Mouse (Mus musculus) liver, postnatal 0 days (tissue): ENCODE results near the gene Cd22. TPM values are rescaled to one million over a fixed set of nuclear protein-coding genes. Genes with fewer than 3 reads are reported as not detected.
"Not testable (repeated sequence)": the region's sequence is repeated elsewhere in the genome, so short reads cannot be mapped to it uniquely, and the experiment has no call there.

Experiments used
- ATAC-seq: fragments of 200-750 bp; cut with Nextera tagmentation; 2 replicates; pipeline ENCODE4 v1.8.0; 2017; ENCODE audit warnings: mild to moderate bottlenecking, moderate library complexity
- DNase-seq: peaks from one replicate; pipeline ENCODE4 v3.0.0-alpha.2; 2016
- H3K27ac ChIP-seq: fragments of 300-500 bp; sonication (generic); 2 replicates; pipeline ENCODE4 v1.5.1; 2014; ENCODE audit warnings: antibody characterized with exemption, moderate library complexity, mild to moderate bottlenecking, low read depth
- H3K27me3 ChIP-seq: fragments of 300-500 bp; sonication (generic); 2 replicates; pipeline ENCODE4 v1.6.1; 2014; ENCODE audit warnings: low read length, control low read depth, mixed read lengths; ENCODE audit not compliant: insufficient read depth
- H3K36me3 ChIP-seq: fragments of 300-500 bp; sonication (generic); replicated peaks from 2 replicates; pipeline ENCODE4 v1.6.1; 2014; ENCODE audit warnings: mild to moderate bottlenecking, control low read depth, low read length, moderate library complexity, mixed read lengths; ENCODE audit not compliant: insufficient read depth
- H3K4me1 ChIP-seq: fragments of 300-500 bp; sonication (generic); 2 replicates; pipeline ENCODE4 v1.6.1; 2014; ENCODE audit warnings: antibody characterized with exemption, mild to moderate bottlenecking, control low read depth; ENCODE audit not compliant: insufficient read depth
- H3K4me2 ChIP-seq: fragments of 300-500 bp; sonication (generic); 2 replicates; pipeline ENCODE4 v1.6.1; 2014; ENCODE audit warnings: low read depth, mild to moderate bottlenecking, low read length, moderate library complexity, mixed read lengths
- H3K4me3 ChIP-seq: fragments of 300-500 bp; sonication (generic); 2 replicates; pipeline ENCODE4 v1.5.1; 2014; ENCODE audit warnings: low read depth, low read length
- H3K9ac ChIP-seq: fragments of 300-500 bp; sonication (generic); replicated peaks from 2 replicates; pipeline ENCODE4 v1.6.1; 2014; ENCODE audit warnings: mild to moderate bottlenecking, moderate library complexity
- H3K9me3 ChIP-seq: fragments of 300-500 bp; sonication (generic); 2 replicates; pipeline ENCODE4 v1.6.1; 2016; ENCODE audit warnings: mild to moderate bottlenecking, control low read depth, low read length, mixed read lengths
- CTCF ChIP-seq: sonication (generic); IDR thresholded peaks from 2 replicates; pipeline ENCODE4 v1.5.1; 2016; ENCODE audit warnings: antibody characterized with exemption, low read depth
- EP300 ChIP-seq: IDR thresholded peaks from 2 replicates; pipeline ENCODE4 v1.6.1; 2016; ENCODE audit warnings: antibody characterized with exemption, low read depth, mild to moderate bottlenecking
- WGBS: fragments of 180-500 bp; shearing (Covaris S2); extraction: QIAGEN DNeasy Blood & Tissue Kit; methylation state at CpG from one replicate; pipeline ENCODE4 v1.1.7; 2014; ENCODE audit not compliant: insufficient replicate concordance; 5-methylcytosine and 5-hydroxymethylcytosine counted together
- polyA plus RNA-seq: library from polyadenylated mRNA; unstranded; fragments of >200 nt; fragmentation: Nextera tagmentation; extraction: Ambion mirVana; gene quantifications from 2 replicates; pipeline ENCODE4 v1.2.1, GENCODE M21; 2015

The Cd22 gene
- polyA plus RNA-seq, 1 experiment from 2014 or later, result 1.5 TPM

- Histone ChIP-seq H3K4me2 (no peak overlapping the region), H3K36me3 (no peaks in the 10 kb centered on the region), H3K4me1 (peaks cover 12% of the 10 kb centered on the region), H3K9me3 (no peaks in the 10 kb centered on the region), H3K27ac (no peak overlapping the region), H3K4me3 (no peak overlapping the region), H3K9ac (no peak overlapping the region), H3K27me3 (no peaks in the 10 kb centered on the region)
- DNase-seq, result no peak
- TF ChIP-seq CTCF (no peak), EP300 (no peak)
- ATAC-seq, result no peak
- WGBS, result 54% methylated on average over 7 of the region's 7 CpGs
These were observed 35.4 kb downstream of the Cd22 start for GRCm38 (mm10) chr7:30844676-30845297.

- Histone ChIP-seq H3K27ac (no peak overlapping the region; the same call in 1 of the 2 replicates), H3K4me2 (no peak overlapping the region), H3K36me3 (no peaks in the 10 kb centered on the region), H3K9ac (no peak overlapping the region), H3K4me3 (no peak overlapping the region), H3K9me3 (no peaks in the 10 kb centered on the region), H3K4me1 (peaks cover 12% of the 10 kb centered on the region), H3K27me3 (no peaks in the 10 kb centered on the region)
- DNase-seq (no peak), ATAC-seq (no peak)
- 29% methylated on average over 5 of the region's 5 CpGs for WGBS
- no peak for TF ChIP-seq EP300
These were observed 38.0 kb downstream of the Cd22 start for GRCm38 (mm10) chr7:30842092-30842491.

GRCm38 (mm10) chr7:30841379-30841778 lies 38.8 kb downstream of the Cd22 start:
- DNase-seq (no peak), ATAC-seq (no peak)
- no peak overlapping the region for H3K4me3 ChIP-seq
- no peaks in the 10 kb centered on the region for H3K27me3 ChIP-seq
- WGBS, result 64% methylated on average over 4 of the region's 4 CpGs
- peaks cover 12% of the 10 kb centered on the region for H3K4me1 ChIP-seq
- no peaks in the 10 kb centered on the region for H3K36me3 ChIP-seq
- H3K9me3 ChIP-seq, result no peaks in the 10 kb centered on the region
- no peak for TF ChIP-seq EP300
- no peak for TF ChIP-seq CTCF
- no peak overlapping the region for H3K27ac ChIP-seq
- no peak overlapping the region for H3K4me2 ChIP-seq
- no peak overlapping the region for H3K9ac ChIP-seq

- H3K27ac ChIP-seq, result no peak overlapping the region
- H3K4me2 ChIP-seq, result no peak overlapping the region
- no peaks in the 10 kb centered on the region for H3K9me3 ChIP-seq
- H3K4me1 ChIP-seq, result peaks cover 12% of the 10 kb centered on the region
- DNase-seq, result no peak
- no peak overlapping the region for H3K9ac ChIP-seq
- WGBS, result 71% methylated on average over 3 of the region's 3 CpGs
- H3K4me3 ChIP-seq, result no peak overlapping the region
- ATAC-seq, result no peak
- TF ChIP-seq CTCF, result no peak
- TF ChIP-seq EP300, result no peak
- H3K27me3 ChIP-seq, result no peaks in the 10 kb centered on the region
- H3K36me3 ChIP-seq, result no peaks in the 10 kb centered on the region
These were observed 39.8 kb downstream of the Cd22 start for GRCm38 (mm10) chr7:30840306-30840705.

GRCm38 (mm10) chr7:30837277-30837676 lies 42.9 kb downstream of the Cd22 start:
- no peak overlapping the region for H3K4me2 ChIP-seq
- ATAC-seq, result peak; percentile 50; the same call in 1 of the 2 replicates
- H3K9ac ChIP-seq, result no peak overlapping the region
- no peaks in the 10 kb centered on the region for H3K9me3 ChIP-seq
- H3K4me1 ChIP-seq, result peaks cover 9% of the 10 kb centered on the region
- no peaks in the 10 kb centered on the region for H3K27me3 ChIP-seq
- no peak overlapping the region for H3K27ac ChIP-seq
- H3K4me3 ChIP-seq, result no peak overlapping the region
- no peaks in the 10 kb centered on the region for H3K36me3 ChIP-seq
- TF ChIP-seq EP300, result no peak
- no peak for TF ChIP-seq CTCF
- DNase-seq, result no peak

GRCm38 (mm10) chr7:30832684-30833083 lies 47.5 kb downstream of the Cd22 start:
- not testable (repeated sequence) for H3K27ac ChIP-seq, H3K27me3 ChIP-seq, H3K36me3 ChIP-seq, DNase-seq, H3K4me3 ChIP-seq, H3K9me3 ChIP-seq, H3K4me1 ChIP-seq, H3K9ac ChIP-seq, ATAC-seq
- 37% methylated on average over 8 of the region's 11 CpGs for WGBS
- H3K4me2 ChIP-seq, result 0 out of 2 replicates have a peak overlapping the region, but pooled peaks have one; percentile 22

- 0 out of 2 replicates have a peak overlapping the region, but pooled peaks have one; percentile 22 for H3K4me2 ChIP-seq
These were observed 47.9 kb downstream of the Cd22 start for GRCm38 (mm10) chr7:30832261-30832660.

More at GRCm38 (mm10) chr7:30832261-30832660, 47.9 kb downstream of the Cd22 start:
- no peak for ATAC-seq
- Histone ChIP-seq H3K36me3 (no peaks in the 10 kb centered on the region), H3K27me3 (no peaks in the 10 kb centered on the region), H3K4me3 (no peak overlapping the region), H3K4me1 (0 out of 2 replicates have a peak, but pooled peaks cover 3% of the 10 kb centered on the region), H3K9ac (no peak overlapping the region), H3K27ac (no peak overlapping the region), H3K9me3 (no peaks in the 10 kb centered on the region)
- no peak for DNase-seq
- WGBS, result 58% methylated on average over 11 of the region's 17 CpGs
- TF ChIP-seq EP300 (no peak), CTCF (no peak)
